Mouse (Mus musculus) thymus, postnatal 25 days (tissue): ENCODE data around the gene Slx4ip.

Experiments used
- DNase-seq: peaks from one replicate; pipeline ENCODE4 v3.0.0; 2022

Slx4ip gene

DNA sequence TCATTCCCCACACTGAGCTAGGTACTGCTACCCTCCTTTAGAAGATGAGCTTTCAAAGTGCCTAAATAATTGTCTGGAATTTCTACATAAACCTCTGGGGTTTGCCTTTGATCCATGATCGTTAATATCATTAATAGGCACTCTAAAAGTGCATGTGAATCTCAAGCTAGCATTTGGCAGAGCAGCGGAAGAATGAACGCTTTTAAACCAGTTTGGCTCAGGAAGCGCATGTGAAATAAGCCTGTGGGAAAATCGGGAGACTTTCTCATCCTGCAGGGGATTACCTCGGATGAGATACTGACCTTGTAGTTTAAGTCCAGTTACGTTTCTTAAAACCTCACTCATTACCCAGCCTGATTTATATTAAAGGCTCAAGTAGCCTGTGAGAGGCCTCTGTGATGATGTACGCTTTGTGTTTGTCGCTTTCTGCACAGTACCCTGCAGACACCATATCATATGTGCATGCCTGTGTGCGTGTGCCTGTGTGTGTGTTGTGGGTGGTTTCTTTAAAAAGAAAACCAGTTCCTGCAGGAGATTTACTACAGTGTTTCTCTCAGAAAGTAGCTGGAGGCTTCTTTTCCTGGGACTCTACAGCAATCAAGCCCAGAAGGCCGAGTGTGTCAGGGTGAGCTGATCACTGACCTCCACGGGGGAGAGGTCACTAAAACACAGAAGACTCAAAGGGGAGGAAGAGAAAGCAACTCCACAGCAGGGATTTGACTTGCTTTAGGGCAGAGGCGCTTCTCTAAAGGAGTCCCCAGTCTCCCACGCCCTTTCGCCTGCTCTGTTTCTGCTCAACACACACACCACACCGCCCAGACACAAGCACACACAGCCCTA lies 182.7 kb downstream of the Slx4ip start:
- DNase-seq, result no peak

DNA sequence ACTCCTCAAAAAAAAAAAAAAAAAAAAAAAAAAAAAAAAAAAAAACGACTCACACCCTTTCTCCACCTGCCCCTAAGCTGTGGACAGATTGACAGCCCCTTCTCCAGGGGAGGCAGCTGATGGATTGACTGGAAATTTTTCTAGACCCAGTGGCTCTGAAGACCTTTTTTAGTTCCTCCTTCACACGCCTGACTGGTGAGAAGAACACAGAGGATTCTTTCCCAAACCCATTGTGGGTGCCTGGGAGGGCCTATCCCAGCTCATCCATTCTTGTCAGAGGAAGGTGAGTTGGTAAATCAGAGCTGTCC lies 183.2 kb downstream of the Slx4ip start:
- DNase-seq, result no peak

DNA sequence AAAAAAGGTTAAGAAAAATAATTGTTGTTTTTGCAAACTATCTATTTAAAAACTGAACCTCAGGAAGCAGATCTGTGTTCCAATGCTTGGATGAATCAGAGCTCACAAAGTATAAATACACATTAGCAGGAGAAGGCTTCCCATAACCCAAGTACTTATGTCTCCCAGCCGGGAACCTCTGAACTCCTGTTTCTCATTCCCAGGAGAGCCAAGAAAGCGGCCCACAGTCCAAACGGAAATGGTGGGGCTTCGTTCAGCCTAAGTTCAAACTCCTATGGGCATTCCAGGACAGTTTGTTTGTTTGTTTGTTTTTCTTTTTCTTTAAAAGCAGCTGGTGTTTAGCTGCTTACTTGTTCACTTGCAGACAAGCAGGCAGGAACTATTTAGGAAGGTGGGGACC lies 187.8 kb downstream of the Slx4ip start:
- DNase-seq, result no peak

DNA sequence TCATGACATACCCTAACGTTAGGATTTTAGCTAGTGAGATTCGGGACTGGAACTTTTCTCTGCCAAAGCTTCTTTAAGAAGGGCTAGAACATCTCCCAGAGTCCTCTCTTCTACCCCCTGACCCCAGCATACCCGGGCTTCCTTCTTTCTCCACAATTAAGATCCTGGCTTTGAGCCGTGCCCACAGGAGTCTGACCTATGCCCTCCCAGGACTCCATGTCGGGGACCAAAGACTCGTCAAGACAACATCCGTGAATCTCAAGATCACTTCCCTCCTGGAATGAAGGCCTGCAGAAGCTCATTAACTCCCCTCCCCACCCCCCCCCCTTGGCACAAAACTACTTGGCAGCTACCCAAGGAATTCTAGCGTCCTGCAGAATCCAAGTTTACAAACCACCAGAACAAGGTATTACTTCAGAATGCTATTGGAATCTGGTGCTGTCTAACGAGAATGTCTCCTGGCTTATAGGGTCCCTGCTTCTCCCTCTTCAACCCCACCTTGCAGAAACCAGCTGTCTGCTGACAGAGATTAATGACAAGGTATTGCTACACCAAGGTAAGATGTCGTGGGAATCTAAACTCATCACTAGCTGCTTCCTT lies 188.8 kb downstream of the Slx4ip start:
- DNase-seq, result no peak

- DNase-seq, result no peak
These were observed 189.4 kb downstream of the Slx4ip start for GRCm38 (mm10) chr2:137080468-137080867.

- DNase-seq, result no peak
These were observed 190.0 kb downstream of the Slx4ip start for GRCm38 (mm10) chr2:137081001-137081400.

DNA sequence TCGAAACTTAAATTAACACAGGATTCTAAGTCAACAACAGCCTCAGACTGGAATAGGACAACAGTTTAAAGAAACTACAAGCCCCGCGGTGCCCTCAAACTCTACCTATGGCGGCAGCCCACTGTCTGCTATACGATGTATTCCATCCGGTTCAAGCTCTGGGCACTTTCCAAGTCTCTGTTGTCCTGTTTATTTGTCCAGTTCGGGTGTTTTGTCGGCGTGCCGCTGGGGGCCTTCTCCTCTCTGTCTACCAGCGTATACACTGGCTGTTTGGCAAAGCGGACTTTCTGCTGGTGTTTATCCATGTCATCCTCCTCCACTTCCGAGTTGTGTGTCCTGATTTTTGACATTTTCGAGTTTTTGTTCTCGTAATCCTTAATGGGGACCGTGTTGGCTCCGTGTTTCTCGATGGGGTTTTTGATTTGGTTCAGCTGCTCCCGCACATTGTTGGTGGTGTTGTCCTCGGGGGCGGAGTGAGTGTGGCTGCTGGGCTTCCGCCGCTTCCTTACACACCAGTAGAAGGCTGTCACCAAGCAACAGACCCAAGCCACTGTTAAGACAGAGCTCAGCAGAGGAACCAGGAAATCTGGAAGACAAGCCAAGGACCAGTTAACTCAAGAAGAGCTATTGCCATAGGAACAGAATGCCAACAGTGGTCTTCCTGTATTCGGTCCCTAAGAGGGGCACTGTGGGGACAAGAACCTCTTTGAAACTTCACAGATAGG lies 192.0 kb downstream of the Slx4ip start:
- DNase-seq, result no peak

DNA sequence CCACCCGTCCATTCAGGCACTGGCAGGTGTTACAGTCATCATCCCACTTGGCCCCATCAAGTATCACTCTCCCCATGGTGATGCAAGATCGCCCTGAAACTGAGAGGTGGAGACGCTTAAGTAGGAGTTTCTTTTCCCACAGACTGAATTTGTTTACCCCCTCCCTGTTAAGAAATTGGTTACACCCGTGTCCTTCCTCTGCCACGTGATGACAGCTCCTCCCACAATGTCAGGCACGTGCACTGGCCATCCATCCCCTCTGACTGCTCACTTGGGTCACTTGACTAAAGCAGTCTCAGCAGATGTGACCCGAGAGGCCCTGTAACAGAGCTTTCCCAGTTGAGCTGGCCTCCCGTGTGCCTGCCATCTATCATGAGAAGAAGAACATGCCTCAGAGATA lies 194.2 kb downstream of the Slx4ip start:
- DNase-seq, result no peak

DNA sequence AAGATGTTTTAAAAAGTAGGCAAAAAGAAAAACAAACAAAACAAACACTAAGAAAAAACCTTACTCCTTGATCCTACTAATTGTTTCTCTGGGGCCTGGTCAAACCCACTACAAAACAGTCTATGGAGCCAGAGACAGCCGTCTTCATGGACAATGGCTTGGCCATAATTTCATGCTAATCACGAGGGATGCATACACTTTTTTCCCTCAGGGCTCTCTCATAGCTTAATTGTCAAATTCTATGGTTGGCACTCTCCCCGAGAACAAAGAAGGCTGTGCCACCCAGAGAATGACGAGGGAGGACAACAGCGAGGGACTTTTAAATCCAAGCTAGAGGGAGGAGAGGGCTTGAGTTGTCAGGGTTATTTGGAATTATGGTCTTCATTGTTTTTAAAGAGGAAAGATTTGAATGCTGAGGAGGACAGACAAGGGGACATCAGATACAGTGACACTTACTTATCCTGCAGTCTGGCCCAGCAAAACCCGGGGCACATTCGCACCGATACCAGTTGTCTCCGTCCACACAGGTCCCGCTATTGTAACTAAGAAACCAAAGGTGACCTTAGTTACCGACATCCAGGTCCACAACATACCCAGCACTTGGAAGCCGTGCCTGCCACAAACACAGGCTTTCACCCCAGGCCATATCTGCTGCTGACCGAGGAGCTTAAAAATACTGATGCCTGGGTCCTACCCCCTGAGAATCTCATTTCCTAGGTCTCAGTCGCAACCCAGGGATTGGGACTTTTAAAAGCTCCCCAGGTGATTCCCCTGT lies 195.8 kb downstream of the Slx4ip start:
- DNase-seq, result no peak

- DNase-seq, result no peak
These were observed 196.7 kb downstream of the Slx4ip start for GRCm38 (mm10) chr2:137087705-137088104.

DNA sequence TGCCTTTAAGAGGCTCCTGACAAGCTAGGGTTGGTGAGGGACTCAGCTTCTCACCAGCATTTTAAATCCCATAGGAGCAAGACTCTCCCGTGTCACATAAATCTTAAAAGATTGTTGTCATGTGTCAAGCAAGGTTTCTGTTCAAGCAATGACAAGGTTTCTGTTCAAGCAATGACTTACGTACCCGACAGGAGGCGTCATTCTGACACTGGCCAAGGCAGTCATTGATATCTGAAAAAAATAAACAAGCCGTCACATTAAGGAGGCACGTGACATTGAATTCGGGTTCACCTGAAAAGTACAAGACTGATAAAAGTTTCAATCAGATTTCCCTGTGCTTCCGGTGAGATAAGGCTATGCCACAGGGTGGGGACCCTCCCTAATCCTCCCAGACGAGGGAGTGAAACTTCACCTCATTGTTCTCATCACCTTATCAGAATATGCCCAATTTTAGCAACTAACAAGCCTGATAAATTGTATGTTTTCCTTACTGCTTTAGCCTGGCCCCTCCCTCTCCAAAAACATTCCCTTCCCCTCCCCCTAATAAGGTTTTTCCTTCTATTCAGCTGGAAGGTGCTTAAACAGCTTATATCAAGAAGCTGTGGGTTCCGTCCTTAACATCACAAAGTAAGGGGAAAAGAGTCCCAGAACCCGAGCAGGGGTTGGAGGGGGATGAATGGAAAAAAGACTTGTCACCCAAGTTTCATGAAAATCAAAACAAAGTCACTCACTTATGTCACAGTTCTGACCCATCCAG lies 200.9 kb downstream of the Slx4ip start:
- DNase-seq, result no peak

GRCm38 (mm10) chr2:137092523-137093297 lies 201.7 kb downstream of the Slx4ip start:
- DNase-seq, result no peak

DNA sequence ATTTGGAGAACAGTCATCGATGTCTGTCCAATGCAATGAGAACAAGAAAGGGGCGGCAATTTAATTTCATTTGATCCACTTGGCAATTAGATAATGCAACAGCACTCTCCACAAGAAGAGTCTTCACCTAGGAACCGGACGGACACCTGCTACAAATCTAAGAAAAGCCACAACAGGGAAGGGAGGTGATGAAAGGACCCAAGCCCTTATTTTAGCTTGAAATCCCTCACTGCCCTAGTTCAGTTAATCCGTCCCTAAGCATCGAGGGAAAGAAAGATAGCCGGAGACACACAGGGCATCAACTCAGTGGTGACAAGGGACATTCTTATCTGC lies 202.2 kb downstream of the Slx4ip start:
- DNase-seq, result no peak

DNA sequence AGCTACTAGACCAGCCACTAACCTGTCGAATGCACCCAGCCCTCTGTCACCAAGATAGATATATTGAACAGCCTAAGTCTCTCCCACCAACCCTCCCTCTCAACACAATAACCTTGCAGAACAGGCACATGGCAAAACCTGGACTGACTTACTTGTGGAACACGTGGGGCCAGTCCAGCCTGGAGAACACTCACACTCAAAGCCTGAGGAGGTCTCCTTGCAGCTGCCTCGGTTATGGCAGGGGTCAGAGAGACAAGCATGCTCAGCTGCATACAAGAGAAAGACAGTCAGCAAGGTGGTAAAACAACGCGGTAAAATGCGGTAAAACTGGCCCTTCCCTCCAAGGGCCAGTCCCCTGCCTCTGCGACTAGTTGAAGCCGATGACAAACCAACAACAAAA lies 203.3 kb downstream of the Slx4ip start:
- no peak for DNase-seq

DNA sequence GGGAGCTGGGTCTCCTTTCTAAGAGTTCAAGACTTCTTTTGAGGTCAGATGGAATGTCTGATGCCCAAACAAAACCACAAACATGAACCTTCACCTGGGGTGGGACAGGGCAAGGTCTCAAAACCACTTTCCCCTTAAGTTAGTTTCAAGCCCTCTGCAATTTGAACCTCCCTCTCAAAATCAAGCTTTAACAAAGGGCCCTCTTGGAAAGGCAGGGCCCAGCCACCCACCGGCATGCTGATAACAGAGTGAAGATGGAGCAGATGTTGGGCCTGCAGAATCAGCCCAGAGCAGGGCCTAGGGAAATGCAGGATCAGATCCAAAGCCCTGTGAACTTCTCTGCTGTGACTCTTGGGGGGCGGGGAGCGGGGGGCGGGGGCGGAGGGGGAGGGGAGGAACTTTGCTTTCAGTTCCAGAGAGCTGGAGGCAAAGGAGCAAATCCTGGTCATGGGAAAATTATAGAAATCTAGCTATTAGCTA lies 206.0 kb downstream of the Slx4ip start:
- DNase-seq, result no peak

DNA sequence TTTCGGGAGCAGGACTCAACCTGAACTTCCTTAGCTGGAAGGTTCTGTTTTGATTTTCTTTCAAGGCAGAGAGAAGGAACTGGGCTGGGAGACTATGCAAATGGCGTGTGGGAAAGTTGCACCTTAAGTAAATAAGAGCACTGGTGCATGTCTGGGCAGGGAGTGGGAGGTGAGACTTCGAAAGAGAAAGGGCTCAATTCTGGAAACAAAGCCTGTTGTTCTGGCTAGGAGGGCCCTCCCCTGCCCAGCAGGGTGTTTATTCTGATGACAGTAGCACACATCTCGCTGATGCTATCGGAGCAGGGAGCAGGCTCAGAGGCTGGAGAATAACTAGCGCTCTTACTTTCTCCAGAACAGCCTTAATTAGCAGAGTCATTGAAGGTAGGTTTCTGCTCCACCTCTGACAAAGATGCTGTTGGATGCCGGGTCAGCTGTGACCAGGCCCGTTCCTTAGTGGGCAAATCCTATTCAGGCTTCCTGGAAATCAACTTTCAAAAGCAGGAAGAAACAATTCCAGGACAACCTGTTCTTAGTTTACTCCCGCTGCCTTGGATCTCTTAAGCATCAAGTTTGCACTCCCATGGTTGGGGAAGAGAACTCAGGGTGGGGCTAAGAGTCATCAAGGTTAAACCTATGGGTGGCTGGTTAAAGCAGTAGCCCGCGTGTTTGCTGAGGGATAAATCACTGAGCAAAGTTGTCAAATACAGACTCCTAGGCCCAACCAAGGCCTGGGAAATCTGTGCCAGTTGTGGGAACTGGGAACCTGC lies 207.4 kb downstream of the Slx4ip start:
- DNase-seq, result no peak

GRCm38 (mm10) chr2:137099211-137099734 lies 208.3 kb downstream of the Slx4ip start:
- DNase-seq, result no peak

- no peak for DNase-seq
These were observed 210.1 kb downstream of the Slx4ip start for GRCm38 (mm10) chr2:137101074-137101473.

DNA sequence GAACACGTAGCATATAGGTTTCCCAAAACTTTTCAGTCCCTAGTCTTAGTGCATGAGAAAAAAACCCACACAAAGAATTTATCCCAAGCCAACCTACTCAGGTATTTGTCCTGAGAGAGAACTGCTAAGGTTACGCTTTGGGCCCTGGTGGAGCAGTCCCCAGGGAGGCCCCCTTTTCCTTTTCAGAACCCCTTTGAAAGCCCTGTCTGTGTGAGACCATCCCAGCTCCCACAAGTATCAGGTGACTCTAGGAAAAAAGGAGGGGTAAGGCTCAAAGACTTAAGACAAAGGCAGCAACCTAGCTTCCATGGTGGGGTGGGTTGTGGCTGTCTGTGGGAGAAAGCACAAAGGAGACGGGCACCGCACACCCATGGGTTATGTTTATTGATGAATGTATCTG lies 216.2 kb downstream of the Slx4ip start:
- DNase-seq, result no peak

DNA sequence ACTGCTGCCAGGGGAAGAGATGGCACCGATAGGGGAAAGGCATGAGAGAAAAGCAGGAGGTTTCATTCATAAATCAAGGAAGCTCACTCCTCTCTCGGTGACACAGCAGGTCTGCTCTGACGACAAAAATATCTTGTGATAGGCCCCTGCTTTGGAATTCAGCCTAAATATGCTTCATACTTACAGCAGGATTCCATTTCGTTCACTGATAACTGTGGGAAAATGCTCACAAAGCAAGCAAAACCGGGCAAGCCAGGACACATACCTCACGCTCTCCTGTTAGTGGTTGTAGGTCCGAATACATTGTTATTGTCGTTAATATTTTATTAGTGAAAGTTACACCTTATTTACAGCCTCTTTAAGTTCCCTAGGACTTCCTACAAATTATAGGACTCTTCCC lies 216.9 kb downstream of the Slx4ip start:
- DNase-seq, result no peak
